Mouse (Mus musculus) cerebellum, postnatal 4 days (tissue): ENCODE data around the gene Rnf225.
"Not testable (repeated sequence)": the region's sequence is repeated elsewhere in the genome, so short reads cannot be mapped to it uniquely, and the experiment has no call there.

Experiments
- DNase-seq, 2 experiments: peaks; one replicate each; pipeline ENCODE4 v3.0.0; 2022; ENCODE audit warnings: low spot score in 2 of 2, mixed read lengths in 1 of 2

Gene Rnf225

DNA sequence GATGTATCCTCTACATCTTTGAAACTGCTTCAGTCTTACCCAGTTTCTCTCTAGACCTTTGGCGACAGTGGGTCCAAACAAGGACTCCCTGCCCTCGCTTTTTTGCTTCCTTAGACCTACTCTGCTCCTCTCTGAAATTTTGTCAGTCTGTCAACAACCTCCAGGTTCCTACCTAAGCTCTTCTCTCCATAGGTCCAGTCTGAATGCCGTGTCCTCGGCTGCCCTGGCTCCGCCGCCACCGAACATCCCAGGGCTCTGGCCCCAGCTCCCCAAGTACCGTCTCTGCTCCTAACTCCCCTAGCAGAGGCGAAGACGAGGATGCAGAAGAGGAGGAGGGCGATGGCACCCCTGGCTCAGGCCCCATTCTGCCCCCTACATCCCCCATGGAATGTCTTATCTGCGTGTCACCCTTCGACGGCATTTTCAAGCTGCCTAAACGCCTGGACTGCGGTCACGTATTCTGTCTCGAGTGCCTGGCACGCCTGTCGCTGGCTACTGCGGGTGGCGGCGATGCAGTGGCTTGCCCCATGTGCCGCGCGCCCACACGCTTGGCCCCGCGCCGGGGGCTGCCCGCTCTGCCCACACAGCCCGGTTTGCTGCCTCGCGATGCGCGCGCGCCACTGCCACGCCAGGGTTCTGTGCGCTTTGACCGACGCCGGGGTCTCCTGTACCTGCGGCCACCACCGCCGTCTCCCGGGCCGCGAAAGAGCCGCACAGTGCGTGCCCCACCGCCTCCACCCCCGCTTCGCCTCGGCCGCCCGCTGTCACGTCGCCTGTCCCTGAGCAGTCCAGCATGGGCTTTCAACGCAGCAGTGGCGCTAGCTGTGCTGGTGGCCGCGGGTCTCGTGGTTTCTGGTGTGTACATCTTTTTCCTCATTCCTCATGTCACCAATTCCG, 725 bp downstream of the Rnf225 start:
- peak in 1 of 2 experiments; percentile 58 for DNase-seq

DNA sequence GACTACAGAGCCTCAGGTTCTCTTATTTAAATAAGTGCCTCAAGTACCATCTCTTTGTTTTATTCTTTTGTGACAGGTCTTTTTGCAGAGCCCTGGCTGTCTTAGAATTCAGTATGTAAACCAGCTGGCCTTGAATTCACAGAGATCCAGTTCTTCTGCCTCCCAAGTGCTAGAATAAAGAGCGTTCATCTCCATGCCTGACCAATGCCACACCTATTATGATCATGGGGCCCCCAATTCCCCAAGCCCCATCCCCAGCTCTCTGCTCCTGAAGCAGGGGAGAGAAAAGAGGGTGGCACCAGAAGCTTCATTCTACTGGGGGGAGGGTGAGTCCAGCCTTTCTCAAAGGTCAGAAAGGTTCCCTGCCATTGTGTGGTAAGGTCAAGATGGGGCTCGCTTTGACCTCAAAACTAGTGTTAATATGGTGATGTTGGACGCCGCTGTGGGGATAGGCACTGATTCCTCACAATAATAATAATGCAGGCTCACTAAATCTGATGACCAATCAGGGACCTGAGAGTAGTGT, 6.5 kb downstream of the Rnf225 start:
- no peak for DNase-seq

- no peak for DNase-seq
These were observed 7.6 kb downstream of the Rnf225 start for GRCm38 (mm10) chr7:12934808-12935207.

DNA sequence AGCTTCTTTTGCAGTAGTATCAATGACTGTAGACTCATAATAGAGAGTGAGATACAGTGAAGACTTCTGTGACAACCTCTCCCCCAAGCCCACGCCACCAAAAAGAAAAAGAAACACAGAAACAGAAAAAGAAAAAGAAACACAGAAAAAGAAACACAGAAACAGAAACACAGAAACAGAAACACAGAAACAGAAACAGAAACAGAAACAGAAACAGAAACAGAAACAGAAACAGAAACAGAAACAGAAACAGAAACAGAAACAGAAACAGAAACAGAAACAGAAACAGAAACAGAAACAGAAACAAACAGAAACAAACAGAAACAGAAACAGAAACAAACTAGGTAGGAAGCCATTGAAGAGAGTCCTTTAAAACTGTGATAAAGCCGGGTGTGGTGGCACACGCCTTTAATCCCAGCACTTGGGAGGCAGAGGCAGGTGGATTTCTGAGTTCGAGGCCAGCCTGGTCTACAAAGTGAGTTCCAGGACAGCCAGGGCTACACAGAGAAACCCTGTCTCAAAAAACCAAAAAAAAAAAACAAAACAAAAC, 10.1 kb downstream of the Rnf225 start:
- not testable (repeated sequence) for DNase-seq

DNA sequence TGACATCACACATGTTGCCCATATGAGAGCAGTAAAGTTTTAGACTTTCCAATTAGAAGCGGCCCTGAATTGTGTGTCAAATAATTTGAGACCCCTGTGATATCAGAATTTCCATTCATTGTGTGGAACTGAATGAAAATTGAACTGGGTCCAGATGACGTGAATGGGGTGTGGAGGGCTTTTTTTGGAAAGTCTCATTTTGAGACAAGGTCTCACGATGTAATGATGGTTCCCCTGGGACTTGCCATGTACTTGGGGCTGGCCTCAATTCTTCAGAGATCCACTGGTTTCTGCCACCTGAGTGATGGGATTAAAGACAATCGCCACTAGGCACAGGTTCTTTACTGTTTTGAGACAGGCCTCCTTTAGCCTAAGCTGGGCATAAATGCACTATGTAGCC, 13.4 kb downstream of the Rnf225 start:
- no peak for DNase-seq

- DNase-seq = no peak
These were observed 16.3 kb downstream of the Rnf225 start for GRCm38 (mm10) chr7:12943488-12943887.

DNA sequence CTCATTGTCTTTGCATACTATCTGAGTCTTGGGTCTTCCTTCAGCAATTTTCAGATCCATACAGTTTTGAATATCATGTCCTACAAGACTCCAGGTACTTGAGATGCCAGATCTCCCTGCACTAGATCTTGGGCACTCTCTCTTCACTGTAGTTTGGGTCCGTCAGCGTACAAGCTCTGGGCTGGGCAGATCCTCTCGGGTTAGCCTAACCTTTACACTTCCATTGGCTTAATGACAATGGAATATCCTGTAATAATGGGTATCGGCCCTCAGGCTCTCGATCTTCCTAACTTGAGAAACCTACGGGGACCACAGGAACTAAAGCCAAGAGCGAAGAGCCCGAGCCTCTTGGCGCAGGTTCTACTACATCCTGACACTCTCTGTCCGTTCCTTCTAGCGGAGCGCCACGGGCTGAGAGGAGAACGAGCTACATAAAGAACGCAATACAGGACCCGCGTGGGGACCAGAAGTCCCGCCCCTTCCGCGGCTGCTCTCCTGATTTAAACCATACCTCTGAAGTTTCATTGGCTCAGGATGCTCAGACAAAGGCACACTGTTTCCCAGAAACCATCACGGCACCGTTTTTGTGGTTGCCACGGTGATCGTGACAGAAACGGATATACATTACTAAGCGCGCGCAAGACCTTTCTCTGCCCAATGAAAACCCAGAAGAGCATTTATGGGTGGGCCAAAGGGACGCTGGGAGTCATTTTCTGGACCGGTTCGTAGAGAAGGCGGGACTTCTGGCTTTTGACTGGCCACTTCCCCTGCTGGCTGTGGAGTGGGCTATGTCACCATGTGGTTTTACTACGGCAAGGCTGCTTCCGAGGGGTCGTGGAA, 22.0 kb downstream of the Rnf225 start:
- peak; percentile 62 to 83 for DNase-seq

- DNase-seq = no peak
These were observed 22.6 kb downstream of the Rnf225 start for GRCm38 (mm10) chr7:12949872-12950229.

DNA sequence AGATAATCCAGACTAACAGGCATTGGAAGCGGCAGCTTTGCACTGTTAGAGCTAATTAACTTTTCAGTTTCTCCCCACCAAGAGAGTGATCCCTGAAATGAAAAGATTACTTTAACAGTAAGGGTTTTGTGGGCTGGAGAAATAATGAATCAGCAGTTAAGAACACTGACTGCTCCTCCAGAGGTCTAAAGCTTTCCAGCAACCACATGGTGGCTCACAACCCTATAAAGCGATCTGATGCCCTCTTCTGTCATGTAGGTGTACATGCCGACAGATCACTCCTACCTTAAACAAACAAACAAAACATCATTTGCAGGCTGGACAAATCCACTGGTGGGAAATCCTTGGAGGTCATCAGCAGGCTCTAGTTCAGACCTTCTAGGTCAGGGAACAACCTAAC, 27.7 kb downstream of the Rnf225 start:
- no peak for DNase-seq

- no peak for DNase-seq
These were observed 30.3 kb downstream of the Rnf225 start for GRCm38 (mm10) chr7:12957511-12957910.

- DNase-seq = no peak
These were observed 31.7 kb downstream of the Rnf225 start for GRCm38 (mm10) chr7:12958948-12959347.

GRCm38 (mm10) chr7:12959718-12960117, 32.5 kb downstream of the Rnf225 start:
- DNase-seq = no peak

GRCm38 (mm10) chr7:12961511-12962141, 34.4 kb downstream of the Rnf225 start:
- peak in 1 of 2 experiments; percentile 32 for DNase-seq

DNA sequence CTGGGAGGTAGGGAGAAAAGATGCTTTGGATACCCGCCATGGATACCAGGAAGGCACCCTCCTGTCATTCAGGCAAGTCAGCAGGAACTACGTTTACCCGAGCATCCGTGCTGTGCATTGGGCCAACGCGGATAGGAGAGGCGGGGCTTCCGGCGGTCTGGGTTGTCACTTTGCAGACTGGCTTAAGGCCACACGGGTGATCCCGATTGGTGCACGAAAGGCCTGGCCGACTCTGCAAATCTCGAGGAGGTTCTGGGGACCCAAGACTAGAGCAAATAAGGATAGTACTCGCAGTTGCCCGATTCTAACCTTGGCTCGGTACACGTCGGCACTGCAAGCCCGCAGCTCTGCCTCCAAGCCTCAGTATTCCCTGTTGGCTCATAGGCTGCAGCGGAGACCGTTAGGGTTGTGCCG, 38.5 kb downstream of the Rnf225 start, which contains the start of gene Zfp324:
Zfp324 (plus strand) TSS at position 161 of the 414 bp plus-strand sequence.
- peak; percentile 66 to 82 for DNase-seq

DNA sequence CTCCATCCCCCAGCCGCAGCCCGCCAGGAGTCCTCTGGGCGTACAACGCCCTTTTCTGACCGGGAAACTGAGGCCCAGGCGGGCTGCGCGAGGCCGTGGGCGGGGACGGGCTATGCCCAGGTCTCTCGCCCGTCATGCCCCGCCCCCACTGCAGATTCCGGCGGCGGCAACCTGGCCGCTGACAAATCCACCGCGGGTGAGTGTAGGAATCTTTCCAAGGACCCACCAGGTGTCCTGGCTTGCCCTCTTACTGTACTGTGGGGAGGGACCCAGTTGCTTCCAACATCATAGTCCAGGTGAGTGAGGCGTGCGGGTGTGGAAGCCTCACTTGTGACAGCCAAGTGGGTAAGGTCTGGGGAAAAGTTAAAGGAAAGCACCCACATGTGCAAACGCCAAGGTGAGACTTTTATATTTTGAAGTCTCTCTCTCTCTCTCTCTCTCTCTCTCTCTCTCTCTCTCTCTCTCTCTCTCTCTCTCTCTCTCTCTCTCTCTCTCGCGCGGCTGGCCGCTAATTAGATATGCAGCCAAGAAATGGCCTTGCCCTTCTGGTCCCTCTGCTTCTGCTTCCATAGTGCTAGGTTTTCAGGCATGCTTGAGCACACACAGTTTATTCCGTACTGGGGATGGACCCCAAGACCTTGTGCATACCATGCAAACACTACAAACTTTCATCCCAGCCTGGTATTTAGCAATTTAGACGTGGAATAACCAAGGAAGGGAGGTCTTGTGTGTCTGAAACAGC, 39.1 kb downstream of the Rnf225 start:
- DNase-seq = peak in 1 of 2 experiments; percentile 71

- no peak for DNase-seq
These were observed 43.7 kb downstream of the Rnf225 start for GRCm38 (mm10) chr7:12970906-12971305.

DNA sequence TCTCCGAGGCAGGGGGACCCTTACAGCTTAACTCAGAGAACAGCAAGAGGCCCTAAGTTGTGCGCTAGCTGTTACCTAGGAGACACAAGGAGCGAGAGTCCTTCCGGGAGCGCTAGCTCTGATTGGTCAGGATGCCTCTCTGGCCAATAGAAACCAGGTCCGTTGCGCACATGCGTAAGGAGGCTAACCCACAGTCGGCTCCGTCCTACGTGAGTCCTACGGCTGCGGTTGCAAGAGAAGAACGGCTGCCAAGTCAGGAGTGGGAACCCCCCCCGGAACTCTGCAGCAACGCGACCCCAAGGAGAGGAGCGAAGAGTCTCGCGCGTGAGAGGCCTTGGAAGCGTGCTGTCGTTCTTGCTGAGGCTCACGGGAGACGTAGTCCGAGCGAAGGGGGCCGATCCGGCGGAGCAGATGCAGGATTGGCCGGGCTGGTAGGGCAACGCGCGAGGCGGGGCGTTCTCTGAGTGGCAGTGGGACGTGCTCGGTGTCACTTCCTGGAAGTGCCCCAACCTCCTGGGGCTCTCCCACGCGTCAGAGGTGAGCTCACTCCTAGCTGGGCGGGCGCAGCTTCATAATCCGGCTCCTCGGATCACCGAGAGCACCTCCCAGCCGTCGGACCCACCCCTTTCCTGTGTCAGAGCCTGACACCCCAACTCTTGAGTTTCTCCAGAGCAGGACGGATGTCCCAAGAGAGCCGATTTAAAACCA, 50.6 kb downstream of the Rnf225 start, which contains the start of gene Zfp446:
Zfp446 (plus strand) TSS at position 167 of the 708 bp plus-strand sequence.
- DNase-seq = peak; percentile 93 to 98

GRCm38 (mm10) chr7:12978931-12979722, 51.9 kb downstream of the Rnf225 start:
- DNase-seq = no peak

GRCm38 (mm10) chr7:12979776-12980175, 52.6 kb downstream of the Rnf225 start:
- no peak for DNase-seq
